Mouse (Mus musculus): Measurements from ENCODE around the gene Sptssa.

The Sptssa gene

GRCm38 (mm10) chr12:54655292-54656038, 908 bp downstream of the Sptssa start:
- peak in 1 of 2 experiments; percentile 6 for DNase-seq (ENCODE audit: low spot score in 2 of 2)

DNA sequence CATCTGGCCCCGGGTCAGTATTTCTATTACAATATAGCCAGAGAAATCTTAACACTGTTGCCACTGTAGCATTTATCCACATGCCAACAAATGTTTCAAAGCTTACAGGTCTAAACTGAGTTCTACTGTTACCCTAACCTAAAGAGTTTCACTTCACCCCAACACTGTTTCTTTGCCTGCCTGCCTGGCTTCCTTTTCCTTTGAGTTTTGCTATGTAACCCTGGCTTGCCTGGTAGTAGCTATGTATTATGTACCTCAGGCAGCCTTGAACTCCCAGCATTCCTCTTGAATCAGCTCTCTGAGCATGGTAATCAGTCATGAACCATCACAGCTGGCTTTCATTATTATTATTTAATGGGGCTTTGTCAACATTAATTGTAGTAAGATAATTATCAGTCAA, 1.6 kb downstream of the Sptssa start:
- DNase-seq (ENCODE audit: low spot score in 2 of 2): no peak

DNA sequence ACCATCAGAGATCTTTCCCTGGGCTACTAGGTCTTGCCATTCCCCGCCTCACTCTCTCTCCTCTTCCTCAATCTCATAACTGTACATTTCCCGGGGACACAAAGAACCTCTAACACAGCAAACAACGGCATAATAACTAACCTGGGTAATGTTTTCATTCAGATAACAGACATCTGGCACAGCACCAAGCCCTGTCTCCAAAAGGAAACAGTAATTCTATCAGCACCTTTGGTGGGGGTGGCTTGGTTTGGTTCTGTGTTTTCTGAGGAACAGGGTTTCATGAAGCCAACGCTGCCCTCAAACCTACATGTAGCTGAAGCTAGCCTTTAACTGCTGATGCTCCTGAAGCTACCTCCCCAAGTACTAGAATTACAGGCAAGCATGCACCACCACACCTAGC, 2.2 kb downstream of the Sptssa start:
- no peak for DNase-seq (ENCODE audit: low spot score in 2 of 2)

DNA sequence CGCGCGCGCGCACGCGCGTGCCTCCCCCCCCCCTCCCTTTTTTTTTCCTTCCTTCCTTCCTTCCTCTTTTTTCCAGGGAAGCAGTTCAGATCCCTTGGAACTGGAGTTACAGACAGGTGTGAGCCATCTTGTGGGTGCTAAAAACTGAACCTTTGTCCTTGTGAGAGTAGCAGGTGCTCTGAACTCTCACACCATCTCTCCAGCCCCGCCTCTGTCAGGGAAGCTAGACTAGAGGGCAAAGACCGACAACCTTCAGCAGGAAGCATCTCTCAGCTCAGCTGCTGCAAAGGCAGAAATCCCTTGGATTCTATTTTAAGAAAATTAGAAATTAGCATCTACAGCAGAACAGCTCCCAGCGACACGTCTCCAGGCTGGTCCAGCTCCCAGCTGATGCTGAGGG, 4.0 kb downstream of the Sptssa start:
- no peak for DNase-seq (ENCODE audit: low spot score in 2 of 2)

DNA sequence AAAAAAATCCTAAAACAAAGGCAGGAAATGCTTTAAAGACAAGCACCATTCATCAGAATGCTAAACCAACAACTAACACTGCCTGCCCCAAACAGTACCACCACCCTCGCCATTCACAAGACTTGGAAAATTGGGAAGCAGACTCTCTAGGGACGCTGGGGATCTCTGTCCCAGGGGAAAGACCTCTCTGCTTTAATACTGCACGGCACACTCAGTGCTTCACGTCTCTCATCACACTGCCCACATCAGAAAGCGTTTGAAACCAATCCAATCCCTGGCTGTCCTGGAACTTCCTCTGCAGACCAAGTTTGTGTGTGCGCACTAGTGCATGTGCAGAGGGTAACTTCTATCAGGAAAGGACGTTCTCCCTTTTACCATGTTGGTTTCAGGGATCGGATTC, 4.6 kb downstream of the Sptssa start:
- no peak for DNase-seq (ENCODE audit: low spot score in 2 of 2)

DNA sequence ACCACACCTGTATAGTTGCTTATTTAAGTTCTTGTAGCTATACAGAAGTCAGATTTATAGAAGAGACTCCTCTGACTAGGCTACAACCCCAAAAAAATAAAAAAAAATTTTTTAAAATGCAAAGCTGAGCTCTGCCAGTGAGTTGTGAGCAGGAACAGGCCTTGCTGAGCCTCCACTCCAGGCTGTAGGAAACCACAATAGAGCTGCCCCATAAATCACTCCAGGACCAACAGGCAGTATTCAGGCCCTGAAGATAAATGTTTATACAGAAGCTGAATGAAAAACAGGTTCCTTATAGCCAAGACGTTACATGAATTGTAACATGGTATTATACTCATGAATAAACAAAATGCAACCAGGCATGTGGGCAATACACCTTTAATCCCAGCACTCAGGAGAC, 5.2 kb downstream of the Sptssa start:
- DNase-seq (ENCODE audit: low spot score in 2 of 2): no peak

DNA sequence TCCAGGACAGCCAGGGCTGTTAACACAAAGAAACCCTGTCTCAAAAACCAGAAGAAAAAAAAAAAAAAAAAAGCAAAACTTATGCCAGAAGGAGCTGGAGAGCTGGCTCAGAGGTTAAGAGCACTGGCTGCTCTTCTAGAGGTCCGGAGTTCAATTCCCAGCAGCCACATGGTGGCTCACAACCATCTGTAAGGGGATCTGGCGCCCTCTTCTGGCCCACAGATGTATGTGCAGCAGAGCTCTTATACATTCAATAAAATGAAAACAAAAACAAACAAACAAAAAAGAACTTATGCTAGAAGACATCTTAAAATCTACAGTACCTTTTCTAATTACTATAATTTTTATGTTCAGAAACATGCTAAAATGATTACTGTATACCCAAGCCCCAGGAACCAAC, 11.4 kb downstream of the Sptssa start:
- no peak for DNase-seq (ENCODE audit: low spot score in 2 of 2)

- DNase-seq (ENCODE audit: low spot score in 2 of 2): no peak
Observed at GRCm38 (mm10) chr12:54643320-54643892, 13.0 kb downstream of the Sptssa start.

DNA sequence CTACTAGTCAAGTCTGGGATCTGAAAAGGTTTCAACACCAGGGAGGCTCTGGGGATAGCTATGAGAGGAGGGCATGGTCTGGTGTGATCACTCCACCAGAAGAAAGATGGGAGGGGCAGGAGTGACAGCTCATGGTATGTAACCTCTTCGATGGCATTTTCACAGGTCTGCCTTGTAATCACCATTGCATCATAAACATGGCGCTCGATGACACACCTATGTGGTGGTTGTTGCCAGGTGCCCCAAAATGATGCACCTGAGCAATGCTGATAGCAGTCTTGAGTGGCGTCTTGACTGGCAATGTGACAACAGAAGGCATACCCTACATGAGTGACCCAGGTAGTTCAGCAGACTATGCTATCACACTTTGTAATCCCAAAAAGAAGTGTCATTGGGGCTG, 15.0 kb downstream of the Sptssa start:
- DNase-seq (ENCODE audit: low spot score in 2 of 2): no peak

GRCm38 (mm10) chr12:54640259-54640658, 16.1 kb downstream of the Sptssa start:
- peak in 1 of 2 experiments; percentile 22 for DNase-seq (ENCODE audit: low spot score in 2 of 2)

- DNase-seq (ENCODE audit: low spot score in 2 of 2): no peak
Observed at GRCm38 (mm10) chr12:54637033-54637432, 19.3 kb downstream of the Sptssa start.

- DNase-seq (ENCODE audit: low spot score in 2 of 2): no peak
Observed at GRCm38 (mm10) chr12:54632141-54632540, 24.2 kb downstream of the Sptssa start.

DNA sequence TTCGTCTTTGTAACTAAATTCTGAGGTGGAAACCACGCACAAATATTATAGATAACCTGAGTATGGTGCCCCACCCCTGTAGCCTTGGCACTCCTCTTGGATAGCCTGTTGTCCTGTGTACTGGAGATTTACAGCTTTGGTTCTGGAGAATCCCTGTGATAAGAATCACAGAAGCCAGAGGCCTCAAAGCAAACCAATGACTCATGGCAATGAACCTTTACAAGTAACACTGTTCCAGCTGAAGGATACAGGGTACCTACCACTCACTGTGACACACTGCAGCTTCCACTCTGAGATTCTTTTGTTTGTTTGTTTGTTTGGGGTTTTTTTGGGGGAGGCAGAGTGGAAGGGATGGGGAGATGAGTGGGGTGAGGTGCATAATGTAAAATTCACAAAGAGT, 34.4 kb downstream of the Sptssa start:
- DNase-seq (ENCODE audit: low spot score in 2 of 2): no peak

DNA sequence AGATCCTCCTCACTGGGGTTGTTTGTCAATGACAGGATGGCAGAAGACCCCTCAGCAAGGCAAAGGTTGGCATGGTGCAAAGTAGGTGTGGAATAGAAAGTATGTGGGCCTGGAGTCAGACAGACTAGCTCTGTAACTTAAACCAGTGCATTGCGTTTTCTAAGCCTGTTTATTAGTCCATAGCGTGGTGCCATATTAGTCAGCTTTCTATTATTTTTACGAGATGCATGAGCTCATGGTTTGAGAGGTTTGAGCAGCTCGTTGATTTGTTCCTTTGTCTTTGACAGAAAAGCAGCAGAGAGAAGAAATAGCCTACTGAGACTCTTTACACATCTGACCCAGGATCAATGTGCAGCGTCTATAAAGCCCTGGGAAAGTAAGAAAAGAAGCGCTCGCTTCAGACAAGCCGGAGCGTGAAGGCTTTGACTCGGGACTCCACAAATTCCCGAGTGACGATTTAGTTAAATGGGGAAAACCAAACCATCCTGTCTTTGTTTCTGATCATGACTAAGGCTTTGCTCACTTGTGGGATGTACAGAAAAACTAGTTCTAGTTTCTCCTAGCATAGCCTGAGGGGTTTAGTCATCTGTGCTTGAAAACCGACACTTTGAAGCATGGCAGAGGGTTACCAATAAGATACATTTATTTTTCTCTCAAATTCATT, 36.2 kb downstream of the Sptssa start:
- no peak for DNase-seq (ENCODE audit: low spot score in 2 of 2)

- DNase-seq (ENCODE audit: low spot score in 2 of 2): no peak
Observed at GRCm38 (mm10) chr12:54608988-54609387, 47.4 kb downstream of the Sptssa start.

DNA sequence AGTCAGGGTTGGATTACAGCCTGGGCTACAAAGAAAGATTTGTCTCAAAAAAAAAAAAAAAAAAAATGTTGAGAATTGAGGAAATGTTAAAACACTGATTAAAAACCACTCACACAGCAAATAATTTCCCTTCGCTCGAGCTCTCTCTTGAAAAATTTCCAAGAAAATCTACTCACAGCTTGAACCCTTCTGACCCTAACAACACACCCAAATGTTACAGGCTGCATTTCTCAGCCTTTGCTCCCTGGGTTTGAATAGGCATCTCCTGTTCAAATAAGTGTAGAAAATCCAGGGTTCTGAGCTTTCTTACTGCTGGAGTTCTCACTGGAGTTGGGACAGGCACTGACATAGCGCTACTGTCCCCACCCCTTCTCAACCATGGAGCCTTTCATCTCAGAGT, 51.2 kb downstream of the Sptssa start:
- no peak for DNase-seq (ENCODE audit: low spot score in 2 of 2)

DNA sequence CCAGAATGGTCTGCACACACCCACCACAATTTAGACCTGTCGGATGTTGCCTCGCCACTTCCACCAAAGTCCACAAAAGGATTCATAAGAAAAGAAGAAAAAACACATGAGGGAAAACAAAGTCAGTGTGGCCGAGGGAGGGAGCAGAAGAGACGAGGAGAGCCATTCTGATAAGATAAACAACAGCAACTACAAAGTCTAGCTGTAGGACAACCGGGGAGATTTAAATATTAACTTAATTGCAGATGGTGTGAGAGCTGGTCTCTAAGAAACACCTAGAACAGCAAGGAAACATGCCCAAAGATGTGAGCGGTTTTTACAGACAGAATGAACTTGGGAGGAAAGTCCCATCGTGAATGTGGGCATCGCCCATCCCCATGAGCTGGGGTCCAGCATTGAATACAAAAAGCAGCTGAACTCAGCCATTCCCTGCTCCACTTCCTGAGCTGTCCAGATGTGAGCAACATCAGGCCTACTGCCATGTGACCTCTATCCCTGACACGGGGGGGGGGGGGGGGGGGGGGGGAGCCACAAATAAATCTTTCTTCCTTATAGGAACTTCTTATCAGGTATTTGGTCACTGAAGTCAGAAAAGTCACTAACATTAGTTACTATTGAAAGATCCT, 52.7 kb downstream of the Sptssa start:
- DNase-seq (ENCODE audit: low spot score in 2 of 2): no peak

DNA sequence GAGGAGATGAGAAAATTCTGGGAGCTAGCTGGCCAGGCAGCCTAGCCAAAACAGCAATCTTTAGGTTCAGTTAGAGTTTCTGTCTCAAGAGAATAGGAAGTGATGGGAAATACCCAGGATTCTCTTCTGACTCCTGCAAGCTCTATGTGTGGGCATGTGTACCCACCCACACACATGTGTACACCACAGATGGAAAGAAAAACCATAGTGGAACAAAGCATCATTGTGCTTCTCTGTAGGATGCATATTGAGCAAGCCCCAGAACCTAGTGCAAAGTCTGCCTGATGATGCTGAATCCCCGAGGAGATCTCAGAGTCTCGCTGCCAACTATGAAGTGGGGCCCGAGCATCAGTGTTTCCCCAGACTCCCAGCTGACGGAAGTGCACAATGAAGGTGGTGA, 55.9 kb downstream of the Sptssa start:
- peak in 1 of 2 experiments; percentile 26 for DNase-seq (ENCODE audit: low spot score in 2 of 2)

GRCm38 (mm10) chr12:54598358-54598757, 58.0 kb downstream of the Sptssa start:
- no peak for DNase-seq (ENCODE audit: low spot score in 2 of 2)

- no peak for DNase-seq (ENCODE audit: low spot score in 2 of 2)
Observed at GRCm38 (mm10) chr12:54596715-54597114, 59.7 kb downstream of the Sptssa start.
